Mouse (Mus musculus) MEL (cell line): ENCODE data around the gene Iqcf5. TPM values are rescaled to one million over a fixed set of nuclear protein-coding genes. Genes with fewer than 3 reads are reported as not detected.
A peak's percentile ranks its signal among the peaks of the same experiment; 100 is the strongest.

ENCODE experiments used
- DNase-seq: peaks from one replicate; pipeline ENCODE4 v3.0.0; 2011; ENCODE audit warnings: low read depth, low spot score
- H3K27ac ChIP-seq: 2 replicates; pipeline ENCODE4 v1.5.1; 2012; ENCODE audit warnings: low read depth, mild to moderate bottlenecking, control low read depth, low read length, moderate library complexity; ENCODE audit not compliant: control insufficient read depth
- H3K27me3 ChIP-seq, 2 experiments: fragments of 150-350 bp in 1 of 2; sonication (generic) in 1 of 2; 2 replicates each; pipeline ENCODE4 v1.6.1; 2012; ENCODE audit warnings: low read length in 2 of 2, mild to moderate bottlenecking in 2 of 2, improper control_type of control experiment in 1 of 2, moderate library complexity in 1 of 2; ENCODE audit not compliant: insufficient read depth in 2 of 2, control insufficient read depth in 1 of 2
- H3K36me3 ChIP-seq, 2 experiments: 2 replicates each; pipeline ENCODE4 v1.6.1; 2012 to 2014; ENCODE audit warnings: low read length in 2 of 2, improper control_type of control experiment in 1 of 2, inconsistent platforms in 1 of 2, mild to moderate bottlenecking in 1 of 2; ENCODE audit not compliant: insufficient read depth in 2 of 2, control insufficient read depth in 1 of 2
- H3K4me1 ChIP-seq, 2 experiments: fragments of 150-350 bp in 1 of 2; sonication (generic) in 1 of 2; 2 replicates each; pipeline ENCODE4 v1.6.1; 2012; ENCODE audit warnings: low read length in 2 of 2, improper control_type of control experiment in 1 of 2, mild to moderate bottlenecking in 1 of 2; ENCODE audit not compliant: insufficient read depth in 2 of 2, control insufficient read depth in 1 of 2
- H3K4me3 ChIP-seq, 2 experiments: fragments of 150-350 bp in 1 of 2; sonication (generic) in 1 of 2; 2 replicates each; pipeline ENCODE4 v1.5.1; 2012; ENCODE audit warnings: low read depth in 2 of 2, low read length in 2 of 2, mild to moderate bottlenecking in 2 of 2, moderate library complexity in 2 of 2, control low read depth in 1 of 2, improper control_type of control experiment in 1 of 2; ENCODE audit not compliant: control insufficient read depth in 1 of 2, insufficient read depth in 1 of 2
- H3K79me2 ChIP-seq: 2 replicates; pipeline ENCODE4 v1.6.1; 2012; ENCODE audit warnings: mild to moderate bottlenecking, low read length, moderate library complexity; ENCODE audit not compliant: control insufficient read depth, poor library complexity, insufficient read depth
- H3K9ac ChIP-seq: 2 replicates; pipeline ENCODE4 v1.6.1; 2012; ENCODE audit warnings: low read depth, mild to moderate bottlenecking, control low read depth, low read length, moderate library complexity; ENCODE audit not compliant: control insufficient read depth, poor library complexity, severe bottlenecking
- H3K9me3 ChIP-seq: fragments of 150-350 bp; sonication (generic); replicated peaks from 2 replicates; pipeline ENCODE4 v1.6.1; 2012; ENCODE audit warnings: mild to moderate bottlenecking, low read length, improper control_type of control experiment, moderate library complexity; ENCODE audit not compliant: insufficient read depth
- ETS1 ChIP-seq: IDR thresholded peaks from 2 replicates; pipeline ENCODE4 v1.6.1; 2012; ENCODE audit warnings: low read depth, mild to moderate bottlenecking, inconsistent platforms, low read length, improper control_type of control experiment, moderate library complexity
- GATA1 ChIP-seq: IDR thresholded peaks from 2 replicates; pipeline ENCODE4 v1.6.1; 2011; ENCODE audit warnings: low read depth, low read length, improper control_type of control experiment
- KAT2A ChIP-seq: conservative IDR thresholded peaks from 2 replicates; pipeline ENCODE4 v1.6.1; 2012; ENCODE audit warnings: low read depth, low read length, improper control_type of control experiment, inconsistent platforms
- MAZ ChIP-seq: IDR thresholded peaks from 2 replicates; pipeline ENCODE4 v1.6.1; 2012; ENCODE audit warnings: low read depth, mild to moderate bottlenecking, inconsistent platforms, low read length, improper control_type of control experiment
- MYB ChIP-seq: IDR thresholded peaks from 2 replicates; pipeline ENCODE4 v1.6.1; 2011; ENCODE audit warnings: mild to moderate bottlenecking, low read depth, low read length, improper control_type of control experiment
- NRF1 ChIP-seq: IDR thresholded peaks from 2 replicates; pipeline ENCODE4 v1.6.1; 2014; ENCODE audit warnings: low read depth, mild to moderate bottlenecking, inconsistent platforms, low read length, improper control_type of control experiment, moderate library complexity; ENCODE audit not compliant: poor library complexity, insufficient read depth, severe bottlenecking
- POLR2A ChIP-seq, 2 experiments: IDR thresholded peaks; 2 replicates each; pipeline ENCODE4 v1.6.1; 2011 to 2012; ENCODE audit warnings: low read length in 2 of 2, mild to moderate bottlenecking in 2 of 2, control low read depth in 1 of 2, improper control_type of control experiment in 1 of 2, low read depth in 1 of 2, moderate library complexity in 1 of 2; ENCODE audit not compliant: control insufficient read depth in 1 of 2, insufficient read depth in 1 of 2, poor library complexity in 1 of 2
- POLR2AphosphoS2 ChIP-seq: IDR thresholded peaks from 2 replicates; pipeline ENCODE4 v1.6.1; 2011; ENCODE audit warnings: low read length, improper control_type of control experiment
- TBP ChIP-seq: IDR thresholded peaks from 2 replicates; pipeline ENCODE4 v1.8.0; 2011; ENCODE audit warnings: low read depth, low read length, improper control_type of control experiment
- TCF12 ChIP-seq: IDR thresholded peaks from 2 replicates; pipeline ENCODE4 v1.6.1; 2014; ENCODE audit warnings: low read depth, mild to moderate bottlenecking, inconsistent platforms, low read length, improper control_type of control experiment, moderate library complexity
- ZMIZ1 ChIP-seq: IDR thresholded peaks from 2 replicates; pipeline ENCODE4 v1.6.1; 2012; ENCODE audit warnings: low read depth, mild to moderate bottlenecking, inconsistent platforms, low read length, improper control_type of control experiment, moderate library complexity
- ZNF384 ChIP-seq: IDR thresholded peaks from 2 replicates; pipeline ENCODE4 v1.6.1; 2012; ENCODE audit warnings: low read depth, mild to moderate bottlenecking, inconsistent platforms, low read length, improper control_type of control experiment
- polyA plus RNA-seq, 2 experiments: library from polyadenylated mRNA; stranded (reverse) in 1 of 2; unstranded in 1 of 2; fragments of >175 nt in 1 of 2; fragments of >200 nt in 1 of 2; gene quantifications; 2 replicates each; pipeline versions ENCODE4 v1.2.1 to v1.2.4; 2012; ENCODE audit warnings: low replicate concordance in 2 of 2, low read depth in 1 of 2; ENCODE audit not compliant: insufficient read length in 2 of 2, insufficient read depth in 1 of 2, missing spikeins in 1 of 2
- total RNA-seq: library from RNA; depleted of rRNA; stranded (reverse); fragments of 300-350 nt; gene quantifications from 2 replicates; pipeline ENCODE4 v1.2.3, GENCODE M21; 2012

The Iqcf5 gene
- total and polyA plus RNA-seq, 3 experiments, result 0.81 to 1.5 TPM; not detected in 1

- peak; percentile 93 for TF ChIP-seq NRF1
These were observed 37.4 kb upstream of the Iqcf5 start, which contains the start of gene Parp3 (continued) for GRCm38 (mm10) chr9:106476924-106477484.

GRCm38 (mm10) chr9:106477649-106478048 lies 36.7 kb upstream of the Iqcf5 start:
- Histone ChIP-seq H3K27ac (peak overlapping the region; percentile 68), H3K27me3 (no peaks in the 10 kb centered on the region), H3K79me2 (peaks cover 27% of the 10 kb centered on the region), H3K9me3 (no peaks in the 10 kb centered on the region), H3K4me1 (peaks cover 0 to 11% of the 10 kb centered on the region in 2 experiments; a peak in 3 of 4 replicates), H3K9ac (peak overlapping the region; percentile 81), H3K36me3 (peaks cover 0 to 3% of the 10 kb centered on the region in 2 experiments; a peak in 3 of 4 replicates), H3K4me3 (peak overlapping the region; percentile 70 to 78)
- TF ChIP-seq POLR2AphosphoS2, result 0 out of 2 replicates have a peak, but pooled peaks have one; percentile 7
- TF ChIP-seq MYB, result no peak
- peak; percentile 65 for TF ChIP-seq GATA1
- peak; percentile 31; the same call in 1 of the 2 replicates for TF ChIP-seq ETS1
- TF ChIP-seq ZMIZ1, result no peak
- TF ChIP-seq MAZ, result 0 out of 2 replicates have a peak, but pooled peaks have one; percentile 46
- TF ChIP-seq POLR2A (IDR thresholded peaks at IDR 0.05; ENCODE audit: control insufficient read depth in 1 of 2, insufficient read depth in 1 of 2, low read depth in 1 of 2, low read length in 2 of 2, poor library complexity in 1 of 2), result peak; percentile 0 to 48; a peak in 1 of 4 replicates
- peak; percentile 30; the same call in 1 of the 2 replicates for TF ChIP-seq TBP
- peak; percentile 70 for DNase-seq

- H3K27ac ChIP-seq, result peak overlapping the region; percentile 68; the same call in 1 of the 2 replicates
- no peak for DNase-seq
- peaks cover 0 to 3% of the 10 kb centered on the region in 2 experiments; a peak in 3 of 4 replicates for H3K36me3 ChIP-seq
- H3K9me3 ChIP-seq, result no peaks in the 10 kb centered on the region
- TF ChIP-seq TCF12, result no peak
- no peak for TF ChIP-seq KAT2A
- TF ChIP-seq ZNF384, result no peak
- TF ChIP-seq MAZ, result 0 out of 2 replicates have a peak, but pooled peaks have one; percentile 8
- TF ChIP-seq TBP, result no peak
- peaks cover 0 to 11% of the 10 kb centered on the region in 2 experiments; a peak in 3 of 4 replicates for H3K4me1 ChIP-seq
- H3K79me2 ChIP-seq, result peaks cover 27% of the 10 kb centered on the region
- H3K9ac ChIP-seq, result peak overlapping the region; percentile 81
- peak overlapping the region; percentile 70 to 78 for H3K4me3 ChIP-seq
- no peaks in the 10 kb centered on the region for H3K27me3 ChIP-seq
These were observed 36.3 kb upstream of the Iqcf5 start for GRCm38 (mm10) chr9:106478101-106478500.
